Mouse (Mus musculus) liver, embryonic 15.5 days (tissue): Measurements from ENCODE around the gene B4galt5. TPM values are rescaled to one million over a fixed set of nuclear protein-coding genes. Genes with fewer than 3 reads are reported as not detected.

ENCODE experiments used
- ATAC-seq: fragments of 200-750 bp; cut with Nextera tagmentation; 2 replicates; pipeline ENCODE4 v1.8.0; 2017; ENCODE audit warnings: moderate number of reproducible peaks, mild to moderate bottlenecking, moderate library complexity; ENCODE audit not compliant: insufficient read depth
- H3K27ac ChIP-seq: fragments of 300-500 bp; sonication (generic); replicated peaks from 2 replicates; pipeline ENCODE4 v1.5.1; 2015; ENCODE audit warnings: mild to moderate bottlenecking, inconsistent platforms
- H3K27me3 ChIP-seq: fragments of 300-500 bp; sonication (generic); 2 replicates; pipeline ENCODE4 v1.6.1; 2015; ENCODE audit warnings: mild to moderate bottlenecking, inconsistent platforms
- H3K36me3 ChIP-seq: fragments of 300-500 bp; sonication (generic); replicated peaks from 2 replicates; pipeline ENCODE4 v1.6.1; 2015; ENCODE audit warnings: moderate library complexity, mild to moderate bottlenecking, inconsistent platforms
- H3K4me1 ChIP-seq: fragments of 300-500 bp; sonication (generic); replicated peaks from 2 replicates; pipeline ENCODE4 v1.6.1; 2015; ENCODE audit warnings: inconsistent platforms
- H3K4me2 ChIP-seq: fragments of 300-500 bp; sonication (generic); 2 replicates; pipeline ENCODE4 v1.6.1; 2015; ENCODE audit warnings: moderate library complexity, mild to moderate bottlenecking, inconsistent platforms
- H3K4me3 ChIP-seq: fragments of 300-500 bp; sonication (generic); replicated peaks from 2 replicates; pipeline ENCODE4 v1.5.1; 2015; ENCODE audit warnings: mild to moderate bottlenecking, inconsistent platforms
- H3K9ac ChIP-seq: fragments of 300-500 bp; sonication (generic); 2 replicates; pipeline ENCODE4 v1.6.1; 2015; ENCODE audit warnings: moderate library complexity, mild to moderate bottlenecking, inconsistent platforms
- H3K9me3 ChIP-seq: fragments of 300-500 bp; sonication (generic); replicated peaks from 2 replicates; pipeline ENCODE4 v1.6.1; 2016; ENCODE audit warnings: inconsistent platforms
- WGBS: fragments of 180-500 bp; shearing (Covaris S2); methylation state at CpG from one replicate; pipeline ENCODE4 v1.1.7; 2015; ENCODE audit warnings: mixed read lengths; ENCODE audit not compliant: insufficient replicate concordance; 5-methylcytosine and 5-hydroxymethylcytosine counted together
- polyA plus RNA-seq: library from polyadenylated mRNA; unstranded; fragments of >200 nt; fragmentation: Nextera tagmentation; extraction: Ambion mirVana; gene quantifications from 2 replicates; pipeline ENCODE4 v1.2.1, GENCODE M21; 2015

The B4galt5 gene
- polyA plus RNA-seq, 1 experiment from 2014 or later = 2.4 TPM

DNA sequence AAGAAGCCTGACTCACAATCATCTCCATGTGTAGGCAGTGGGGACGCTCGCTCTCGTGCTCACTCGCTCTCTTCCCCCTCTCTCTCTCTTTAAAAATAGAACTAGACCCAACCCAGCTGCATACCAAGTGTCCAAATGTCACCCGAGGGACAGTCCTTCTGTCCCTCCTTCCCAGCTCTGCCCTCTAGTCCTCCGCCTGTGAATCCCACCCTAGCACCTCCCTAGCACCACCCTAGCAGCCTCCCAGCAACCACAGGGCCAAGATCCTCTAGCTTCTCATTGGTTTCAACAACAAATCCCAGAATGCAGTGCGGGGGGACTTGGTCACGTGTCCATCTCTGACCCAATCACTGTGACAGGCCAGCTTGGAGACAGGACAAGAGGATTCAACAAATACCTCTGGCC is 27.2 kb upstream of the B4galt5 start:
- ATAC-seq = no peak
- H3K9ac ChIP-seq = no peak overlapping the region
- no peaks in the 10 kb centered on the region for H3K36me3 ChIP-seq

DNA sequence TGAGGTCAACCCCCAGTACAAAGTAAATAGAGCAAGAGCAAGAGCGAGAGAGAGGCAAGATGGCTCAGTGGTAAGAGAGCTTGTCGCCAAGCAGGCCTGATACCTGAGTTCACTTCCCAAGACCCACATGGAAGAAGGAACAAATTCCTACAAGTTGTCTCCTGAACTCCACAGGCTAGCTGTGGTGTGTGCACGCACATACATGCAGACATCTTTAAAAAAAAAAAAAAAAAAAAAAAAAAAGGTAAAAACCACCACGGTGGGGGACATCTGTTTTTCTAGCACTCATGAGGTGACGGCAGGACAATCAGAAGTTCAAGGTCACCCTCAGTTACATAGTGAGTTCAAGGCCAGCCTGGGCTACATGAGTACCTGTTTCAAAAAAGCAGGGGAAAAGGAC is 26.7 kb upstream of the B4galt5 start:
- WGBS = 67% methylated on average over 5 of the region's 5 CpGs
- no peaks in the 10 kb centered on the region for H3K9me3 ChIP-seq
- H3K27ac ChIP-seq = no peak overlapping the region
- H3K4me2 ChIP-seq = no peak overlapping the region
- no peak for ATAC-seq
- no peak overlapping the region for H3K9ac ChIP-seq
- peaks cover 3% of the 10 kb centered on the region; the same call in 1 of the 2 replicates for H3K27me3 ChIP-seq
- H3K4me1 ChIP-seq = peaks cover 35% of the 10 kb centered on the region
- no peak overlapping the region for H3K4me3 ChIP-seq
- no peaks in the 10 kb centered on the region for H3K36me3 ChIP-seq

More for the DNA sequence above, 27.2 kb upstream of the B4galt5 start:
- Histone ChIP-seq H3K4me1 (peaks cover 39% of the 10 kb centered on the region), H3K27ac (no peak overlapping the region), H3K4me2 (no peak overlapping the region), H3K9me3 (no peaks in the 10 kb centered on the region), H3K27me3 (peaks cover 3% of the 10 kb centered on the region; the same call in 1 of the 2 replicates), H3K4me3 (no peak overlapping the region)
- 61% methylated on average over 8 of the region's 8 CpGs for WGBS

DNA sequence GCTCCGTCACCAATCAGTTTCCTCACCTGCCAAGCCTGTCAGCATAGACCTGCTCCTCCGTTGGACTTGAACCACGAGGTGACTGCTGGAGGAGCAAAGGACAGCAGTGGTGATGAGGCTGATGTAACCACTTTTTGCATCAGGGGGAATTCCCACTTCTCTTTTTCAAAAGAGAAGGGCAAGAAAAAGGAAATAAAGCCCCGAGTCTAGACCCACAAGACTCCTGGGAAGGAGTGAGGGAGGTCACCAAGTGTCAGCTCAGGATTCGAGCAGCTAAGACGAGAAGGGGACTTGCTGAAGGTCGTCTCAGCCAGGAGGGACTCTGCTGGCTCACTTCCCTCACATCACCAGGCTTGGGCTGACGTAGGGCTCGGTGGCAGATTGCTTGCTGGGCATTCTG is 26.2 kb upstream of the B4galt5 start:
- Histone ChIP-seq H3K9ac (no peak overlapping the region), H3K27me3 (peaks cover 3% of the 10 kb centered on the region; the same call in 1 of the 2 replicates), H3K4me3 (no peak overlapping the region), H3K9me3 (no peaks in the 10 kb centered on the region), H3K36me3 (no peaks in the 10 kb centered on the region), H3K4me1 (peaks cover 30% of the 10 kb centered on the region), H3K4me2 (no peak overlapping the region), H3K27ac (no peak overlapping the region)
- ATAC-seq = peak; percentile 20; the same call in 1 of the 2 replicates
- 20% methylated on average over 9 of the region's 9 CpGs for WGBS

DNA sequence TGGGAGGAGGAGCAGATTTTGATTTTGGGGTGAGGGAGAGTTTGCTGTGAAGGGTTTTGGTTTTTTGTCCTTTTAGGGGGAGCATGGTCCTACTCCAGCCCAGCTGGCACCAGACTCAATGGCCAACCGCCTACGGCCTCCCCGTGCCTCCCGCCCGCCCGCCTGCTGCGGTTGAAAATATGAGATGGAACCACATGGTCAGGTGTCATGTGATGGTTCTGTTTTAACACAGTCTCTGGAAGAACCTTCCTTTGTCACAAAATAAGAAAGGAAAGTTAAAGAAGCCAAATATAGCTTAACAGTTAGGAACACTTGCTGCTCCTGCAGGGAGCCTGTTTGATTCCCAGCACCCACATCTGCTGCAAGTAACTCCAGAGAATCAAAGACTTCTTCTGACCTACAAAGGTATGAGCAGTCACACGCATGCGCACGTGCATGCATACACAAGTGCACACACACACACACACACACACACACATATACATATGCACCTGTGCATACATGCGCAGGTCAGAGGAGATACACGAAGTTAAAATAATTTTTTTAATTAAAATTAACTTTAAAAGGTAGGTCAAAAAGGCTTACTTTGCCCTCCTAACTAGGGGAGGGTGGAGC is 25.3 kb upstream of the B4galt5 start:
- no peak overlapping the region for H3K27ac ChIP-seq
- H3K9me3 ChIP-seq = no peaks in the 10 kb centered on the region
- no peak overlapping the region for H3K4me3 ChIP-seq
- H3K4me1 ChIP-seq = peaks cover 27% of the 10 kb centered on the region
- no peak overlapping the region for H3K4me2 ChIP-seq
- no peak for ATAC-seq
- H3K36me3 ChIP-seq = no peaks in the 10 kb centered on the region
- H3K9ac ChIP-seq = no peak overlapping the region
- H3K27me3 ChIP-seq = peaks cover 5% of the 10 kb centered on the region; the same call in 1 of the 2 replicates
- 79% methylated on average over 12 of the region's 12 CpGs for WGBS

DNA sequence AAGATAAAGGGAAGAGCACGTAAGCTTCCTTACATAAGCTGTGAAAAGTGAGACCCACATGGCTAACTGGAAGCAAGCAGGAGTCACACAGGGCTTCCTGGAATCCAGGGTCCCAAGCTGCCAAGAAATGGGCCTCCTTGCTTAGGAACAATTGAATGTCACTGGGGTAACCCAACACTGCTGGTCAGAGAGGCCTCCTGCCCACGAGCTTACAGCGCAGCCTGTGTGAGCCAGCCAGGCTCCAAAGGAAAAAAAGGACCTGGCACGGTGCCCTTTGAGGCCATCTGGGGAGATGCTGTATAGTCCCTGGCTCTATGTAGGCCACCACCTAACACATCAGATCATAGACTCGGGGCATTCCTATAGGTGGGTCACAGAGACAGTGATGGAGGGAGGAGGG is 24.3 kb upstream of the B4galt5 start:
- 67% methylated on average over 5 of the region's 5 CpGs for WGBS
- no peak overlapping the region for H3K4me2 ChIP-seq
- H3K9ac ChIP-seq = no peak overlapping the region
- H3K27me3 ChIP-seq = peaks cover 6% of the 10 kb centered on the region; the same call in 1 of the 2 replicates
- H3K4me1 ChIP-seq = peaks cover 21% of the 10 kb centered on the region
- no peak overlapping the region for H3K4me3 ChIP-seq
- no peaks in the 10 kb centered on the region for H3K9me3 ChIP-seq
- ATAC-seq = no peak
- H3K27ac ChIP-seq = no peak overlapping the region
- no peaks in the 10 kb centered on the region for H3K36me3 ChIP-seq

DNA sequence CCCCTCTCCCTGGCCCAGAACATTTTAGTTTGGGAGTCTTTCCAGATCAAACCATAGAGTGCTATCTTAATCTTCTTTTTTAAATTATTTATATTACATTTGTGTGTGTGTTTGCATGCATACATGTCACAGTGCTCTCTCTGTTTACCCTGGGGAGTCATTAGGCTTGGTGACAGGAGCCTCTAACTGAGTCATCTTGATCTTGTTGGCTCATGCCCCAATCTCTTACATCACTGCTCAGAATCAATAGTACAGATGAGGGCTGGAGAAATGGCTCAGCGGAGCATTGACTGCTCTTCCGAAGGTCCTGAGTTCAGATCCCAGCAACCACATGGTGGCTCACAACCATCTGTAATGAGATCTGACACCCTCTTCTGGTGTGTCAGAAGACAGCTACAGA is 22.5 kb upstream of the B4galt5 start:
- H3K4me1 ChIP-seq = peaks cover 22% of the 10 kb centered on the region
- 77% methylated on average over 2 of the region's 2 CpGs for WGBS
- no peak overlapping the region for H3K27ac ChIP-seq
- H3K4me2 ChIP-seq = no peak overlapping the region
- H3K9me3 ChIP-seq = no peaks in the 10 kb centered on the region
- H3K4me3 ChIP-seq = no peak overlapping the region
- H3K27me3 ChIP-seq = peaks cover 11% of the 10 kb centered on the region; the same call in 1 of the 2 replicates
- no peaks in the 10 kb centered on the region for H3K36me3 ChIP-seq
- no peak overlapping the region for H3K9ac ChIP-seq
- ATAC-seq = no peak

DNA sequence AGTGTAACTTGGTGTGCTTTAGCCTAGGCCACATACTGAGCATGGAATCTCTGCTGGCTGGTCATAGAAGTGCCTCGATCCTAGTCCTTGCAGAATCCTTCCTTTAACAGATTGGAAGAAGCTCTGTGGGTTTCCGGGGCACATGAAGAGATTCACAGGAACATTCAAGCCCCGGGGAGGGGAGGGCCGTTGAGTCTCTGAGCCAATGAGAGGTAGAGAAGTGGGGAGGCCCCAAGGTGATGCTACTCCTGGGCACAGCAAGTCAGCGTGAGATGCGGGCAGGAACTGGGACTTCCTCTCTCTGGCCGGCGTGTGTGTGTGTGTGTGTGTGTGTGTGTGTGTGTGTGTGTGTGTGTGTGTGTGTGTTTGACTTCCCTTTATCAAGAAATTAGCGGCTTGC is 19.3 kb upstream of the B4galt5 start:
- Histone ChIP-seq H3K36me3 (no peaks in the 10 kb centered on the region), H3K4me2 (peak overlapping the region; percentile 40), H3K4me3 (0 out of 2 replicates have a peak overlapping the region, but pooled peaks have one; percentile 7), H3K27me3 (peaks cover 8% of the 10 kb centered on the region; the same call in 1 of the 2 replicates), H3K9ac (no peak overlapping the region), H3K4me1 (peaks cover 8% of the 10 kb centered on the region; the same call in 1 of the 2 replicates), H3K9me3 (no peaks in the 10 kb centered on the region), H3K27ac (peak overlapping the region; percentile 45)
- ATAC-seq = peak; percentile 23; the same call in 1 of the 2 replicates
- 12% methylated on average over 9 of the region's 9 CpGs for WGBS

DNA sequence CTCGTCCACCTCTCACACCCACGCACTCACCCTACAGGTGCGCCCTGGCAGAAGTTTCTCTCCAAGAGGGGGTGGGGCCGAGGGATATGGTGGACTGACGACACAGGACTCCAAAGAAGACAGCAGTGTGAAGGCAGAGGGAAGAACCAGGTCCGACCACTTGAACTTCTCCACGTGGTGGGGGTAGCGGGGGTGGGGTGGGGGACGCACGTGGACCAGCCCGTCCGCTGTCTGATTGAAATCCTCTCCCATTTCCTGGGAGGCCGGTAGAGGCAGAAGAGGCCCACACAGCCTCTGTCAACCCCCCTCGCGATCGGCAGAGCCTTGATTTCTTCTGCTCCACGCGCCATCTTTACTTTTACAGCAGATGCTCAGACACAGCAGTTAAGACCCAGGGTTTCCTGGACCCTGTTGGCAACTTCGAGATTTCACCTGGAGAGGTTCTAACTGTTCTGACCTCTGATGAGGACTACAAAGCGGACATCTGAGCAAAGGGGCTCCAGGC is 18.8 kb upstream of the B4galt5 start:
- ATAC-seq = peak; percentile 28; the same call in 1 of the 2 replicates
- WGBS = 19% methylated on average over 20 of the region's 20 CpGs
- peak overlapping the region; percentile 45 for H3K27ac ChIP-seq

DNA sequence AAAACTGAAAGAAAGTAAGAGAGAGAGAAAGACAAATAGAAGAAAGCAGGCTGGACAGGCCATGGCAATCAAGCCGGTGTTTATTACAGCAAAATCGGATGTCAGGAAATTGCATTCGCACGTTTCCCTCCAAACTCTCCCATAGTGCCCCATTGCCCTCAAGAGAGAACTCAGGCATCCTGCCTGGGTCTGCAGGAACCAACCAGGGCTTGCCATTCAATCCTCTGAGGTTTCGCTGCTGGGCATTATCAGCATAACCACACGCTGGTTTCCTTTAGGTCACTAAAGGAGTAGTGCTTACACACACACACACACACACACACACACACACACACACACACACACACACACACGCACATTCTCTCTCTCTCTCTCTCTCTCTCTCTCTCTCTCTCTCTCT is 18.3 kb upstream of the B4galt5 start:
- ATAC-seq = peak; percentile 29; the same call in 1 of the 2 replicates
- H3K36me3 ChIP-seq = no peaks in the 10 kb centered on the region
- peaks cover 8% of the 10 kb centered on the region; the same call in 1 of the 2 replicates for H3K27me3 ChIP-seq
- H3K9me3 ChIP-seq = no peaks in the 10 kb centered on the region
- peaks cover 8% of the 10 kb centered on the region; the same call in 1 of the 2 replicates for H3K4me1 ChIP-seq
- peak overlapping the region; percentile 40; the same call in 1 of the 2 replicates for H3K4me2 ChIP-seq
- H3K9ac ChIP-seq = no peak overlapping the region
- WGBS = 2% methylated on average over 7 of the region's 7 CpGs
- peak overlapping the region; percentile 45; the same call in 1 of the 2 replicates for H3K27ac ChIP-seq
- no peak overlapping the region for H3K4me3 ChIP-seq

More for the DNA sequence above, 18.8 kb upstream of the B4galt5 start:
- Histone ChIP-seq H3K9me3 (no peaks in the 10 kb centered on the region), H3K27me3 (peaks cover 8% of the 10 kb centered on the region; the same call in 1 of the 2 replicates), H3K36me3 (no peaks in the 10 kb centered on the region), H3K4me2 (peak overlapping the region; percentile 40), H3K4me3 (0 out of 2 replicates have a peak overlapping the region, but pooled peaks have one; percentile 7), H3K9ac (no peak overlapping the region), H3K4me1 (peaks cover 8% of the 10 kb centered on the region; the same call in 1 of the 2 replicates)

DNA sequence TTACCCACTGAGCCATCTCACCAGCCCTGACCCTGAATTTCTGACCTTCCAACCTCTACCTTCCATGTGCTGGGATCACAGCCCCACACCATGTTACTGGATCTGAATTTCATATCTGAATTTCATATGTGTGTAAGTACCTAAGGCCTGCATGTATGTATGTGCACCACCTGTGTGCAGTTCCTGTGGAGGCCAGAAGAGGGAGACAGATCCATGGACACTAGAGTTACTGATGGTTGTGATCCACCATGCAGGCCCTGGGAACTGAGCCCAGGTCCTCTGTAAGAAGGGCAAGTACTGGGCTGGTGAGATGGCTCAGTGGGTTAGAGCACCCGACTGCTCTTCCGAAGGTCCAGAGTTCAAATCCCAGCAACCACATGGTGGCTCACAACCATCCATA is 16.1 kb upstream of the B4galt5 start:
- H3K9ac ChIP-seq = no peak overlapping the region
- no peak overlapping the region for H3K4me3 ChIP-seq
- ATAC-seq = no peak
- no peak overlapping the region for H3K27ac ChIP-seq
- no peaks in the 10 kb centered on the region for H3K9me3 ChIP-seq
- WGBS = 73% methylated on average over 2 of the region's 2 CpGs
- H3K27me3 ChIP-seq = peaks cover 10% of the 10 kb centered on the region; the same call in 1 of the 2 replicates
- H3K4me2 ChIP-seq = no peak overlapping the region
- peaks cover 8% of the 10 kb centered on the region; the same call in 1 of the 2 replicates for H3K4me1 ChIP-seq
- no peaks in the 10 kb centered on the region for H3K36me3 ChIP-seq

DNA sequence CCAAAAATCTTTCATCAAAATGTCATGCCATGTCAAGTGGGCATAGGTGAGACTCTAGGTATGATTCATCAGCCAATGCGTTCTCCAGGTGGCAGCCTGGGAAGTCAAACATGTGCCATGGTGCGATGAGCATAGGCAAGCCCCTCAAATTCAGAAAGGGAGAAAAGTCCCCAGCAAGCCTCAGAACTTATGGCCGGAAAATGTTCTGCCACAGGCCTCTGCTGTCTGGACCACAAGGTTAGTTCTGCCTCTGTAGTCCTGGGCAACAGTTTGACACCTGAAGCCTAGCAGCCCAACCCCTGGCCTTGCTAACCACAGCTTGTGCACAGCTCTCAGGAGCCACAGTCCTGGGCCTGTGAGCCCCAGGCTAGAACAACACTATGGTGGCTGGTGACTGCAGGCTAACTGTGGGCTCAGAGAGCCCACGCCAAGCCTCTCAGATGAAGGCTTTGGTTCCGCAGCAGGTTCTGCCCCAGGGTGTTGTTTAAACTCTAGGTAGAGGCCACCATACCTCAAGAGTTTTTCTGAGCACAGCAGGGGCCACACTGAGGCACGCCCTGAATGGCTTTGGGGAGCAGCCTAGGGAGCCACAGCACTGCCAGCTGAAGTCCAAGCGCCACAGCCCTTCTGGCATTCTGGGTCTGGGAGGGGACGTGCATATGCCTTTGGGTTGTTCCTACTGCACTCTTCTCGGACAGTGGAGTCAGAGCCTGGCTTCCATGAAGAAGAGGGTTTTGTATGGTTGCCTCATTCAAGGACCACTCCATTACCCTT is 14.5 kb upstream of the B4galt5 start:
- 63% methylated on average over 9 of the region's 9 CpGs for WGBS
- Histone ChIP-seq H3K9me3 (no peaks in the 10 kb centered on the region), H3K4me3 (no peak overlapping the region), H3K4me2 (no peak overlapping the region), H3K27me3 (peaks cover 8% of the 10 kb centered on the region; the same call in 1 of the 2 replicates), H3K27ac (no peak overlapping the region), H3K36me3 (no peaks in the 10 kb centered on the region), H3K9ac (no peak overlapping the region), H3K4me1 (peaks cover 13% of the 10 kb centered on the region)
- ATAC-seq = no peak
